Mouse (Mus musculus) olfactory bulb, adult 2 months (tissue): ENCODE data around the gene Kcna6.

Experiments
- CTCF ChIP-seq: fragments of 200-500 bp; IDR thresholded peaks from 2 replicates; pipeline ENCODE4 v1.5.1; 2012; ENCODE audit warnings: low read depth, mild to moderate bottlenecking, low read length, moderate library complexity; ENCODE audit not compliant: insufficient read depth
- POLR2A ChIP-seq: fragments of 200-500 bp; IDR thresholded peaks from 2 replicates; pipeline ENCODE4 v1.6.1; 2012; ENCODE audit warnings: mild to moderate bottlenecking, low read depth, low read length, moderate library complexity; ENCODE audit not compliant: insufficient read depth

DNA sequence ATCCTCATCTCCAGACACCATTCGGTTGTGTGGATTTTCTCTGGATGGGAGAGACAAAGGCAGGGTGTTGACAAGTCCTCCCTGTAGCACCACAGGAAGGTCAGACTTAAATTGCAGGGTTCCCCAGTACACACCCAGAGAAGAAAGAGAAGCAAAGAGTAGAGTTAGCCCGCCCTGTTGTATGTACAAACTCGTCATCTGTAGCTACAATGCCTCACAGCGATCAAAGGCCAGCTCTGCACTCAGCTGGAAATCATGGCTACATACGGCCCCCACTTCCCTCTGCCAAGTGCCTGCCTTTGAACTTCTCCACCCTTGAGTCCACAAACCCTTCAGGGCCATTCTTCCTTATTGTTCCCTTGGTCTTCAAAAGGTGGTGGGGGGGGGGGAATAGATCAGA, 43.7 kb upstream of the Kcna6 start:
- TF ChIP-seq CTCF, result no peak
- no peak for TF ChIP-seq POLR2A
